Mouse (Mus musculus) cerebellum, postnatal 4 days (tissue): ENCODE results near the gene Ptgfrn.

Source experiments
- DNase-seq, 2 experiments: peaks; one replicate each; pipeline ENCODE4 v3.0.0; 2022; ENCODE audit warnings: low spot score in 2 of 2, mixed read lengths in 1 of 2

Gene Ptgfrn

DNA sequence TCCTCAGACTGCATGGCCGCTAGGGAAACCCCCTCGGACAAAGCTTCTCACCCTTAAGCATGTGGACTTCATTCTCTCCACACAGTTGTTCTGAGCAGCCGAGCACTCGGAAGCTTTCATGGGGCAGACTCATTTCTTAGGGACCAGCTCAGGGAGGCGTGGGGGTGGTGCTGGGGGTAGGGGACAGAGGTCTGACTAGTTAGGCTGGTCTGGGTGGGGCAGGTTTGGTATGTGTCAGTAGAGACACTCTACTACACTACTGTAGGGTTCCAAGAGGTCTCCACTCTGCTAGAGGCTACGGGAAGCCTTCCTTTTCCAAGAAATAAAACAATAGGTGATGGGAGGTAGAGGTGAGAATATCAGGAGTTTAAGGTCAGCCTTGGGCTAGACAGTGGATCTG, 65.4 kb downstream of the Ptgfrn start:
- no peak for DNase-seq

DNA sequence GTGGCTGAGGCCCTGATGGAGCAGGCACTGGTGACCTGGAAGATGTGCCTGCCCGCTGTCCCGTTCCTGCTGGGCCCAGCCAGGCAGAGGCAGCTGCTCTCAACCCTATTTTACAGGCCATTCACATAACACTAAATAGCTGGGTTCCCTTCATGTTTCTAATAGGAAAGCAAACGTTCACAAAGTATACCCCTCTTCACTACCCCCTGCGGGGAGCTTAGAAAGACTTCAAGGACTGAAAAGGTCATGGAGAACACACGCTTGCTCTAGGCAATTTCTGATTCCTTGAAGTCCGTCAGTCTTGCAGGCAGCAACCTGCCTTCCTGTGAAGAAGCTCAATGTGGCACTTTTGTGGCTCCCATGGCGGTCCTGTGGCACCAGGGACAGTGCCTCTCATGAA, 68.1 kb downstream of the Ptgfrn start:
- no peak for DNase-seq

DNA sequence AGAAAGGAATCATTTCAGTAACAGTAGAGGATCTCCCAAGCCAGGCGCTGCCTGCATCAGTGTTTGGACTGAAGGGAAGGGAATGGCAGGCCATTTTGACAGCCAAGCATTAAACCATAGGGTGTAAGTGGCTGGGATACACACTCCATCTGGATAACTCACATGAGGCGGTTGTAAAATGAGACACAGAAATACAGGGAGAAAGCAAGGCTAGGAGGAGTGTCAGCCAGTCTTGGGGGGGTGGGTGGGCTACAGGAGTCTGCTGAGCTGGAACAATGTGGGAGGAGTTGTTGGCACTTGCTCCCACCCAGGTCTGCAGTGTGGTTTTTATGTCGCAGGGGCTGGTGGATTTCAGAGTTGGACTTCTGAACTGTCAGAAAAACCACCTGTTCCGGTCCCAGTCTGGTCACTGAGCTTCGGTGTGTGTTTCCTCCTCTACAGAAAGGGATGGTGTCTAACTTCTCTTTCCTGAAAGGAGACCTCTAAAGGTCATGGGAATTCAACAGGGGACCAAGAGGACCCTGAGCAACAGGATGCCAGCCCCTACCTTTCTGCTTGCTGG, 72.0 kb downstream of the Ptgfrn start:
- DNase-seq: no peak

DNA sequence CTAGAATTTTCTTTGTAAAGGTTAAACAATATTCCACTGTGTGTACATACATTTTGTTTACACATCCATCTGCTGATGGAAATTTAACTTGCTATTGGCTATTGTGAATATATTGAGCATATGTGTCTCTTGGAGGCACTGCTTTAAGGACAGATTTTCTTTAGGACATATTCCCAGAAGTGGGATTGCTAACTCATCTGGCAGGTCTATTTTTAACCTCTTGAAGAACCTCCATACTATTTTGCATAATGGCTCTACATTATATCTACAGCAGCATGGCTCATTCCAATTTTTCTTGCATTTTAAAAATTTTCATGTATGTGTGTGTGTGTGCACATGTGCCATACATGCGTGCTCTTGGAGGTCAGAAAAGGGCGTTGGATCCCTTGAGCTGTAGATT, 74.1 kb downstream of the Ptgfrn start:
- no peak for DNase-seq

DNA sequence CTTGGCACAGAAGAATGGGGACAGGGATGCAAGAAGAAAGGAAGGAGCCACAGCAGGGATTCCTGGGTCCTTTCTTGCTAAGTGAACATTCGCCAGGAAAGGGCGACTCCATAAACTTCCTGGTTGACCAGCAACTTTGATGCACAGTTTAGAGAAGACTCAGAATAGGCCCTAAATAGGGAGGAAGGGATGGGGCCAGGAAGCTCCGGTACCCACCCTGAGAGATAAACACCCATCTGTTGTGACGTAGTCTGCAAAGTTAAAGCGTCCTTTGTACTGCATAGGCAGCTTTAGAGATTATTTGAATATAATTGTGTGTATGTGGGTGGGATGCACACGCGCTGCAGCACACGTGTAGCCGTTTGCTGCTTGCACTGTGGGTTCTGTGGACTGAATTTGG, 75.6 kb downstream of the Ptgfrn start:
- no peak for DNase-seq

DNA sequence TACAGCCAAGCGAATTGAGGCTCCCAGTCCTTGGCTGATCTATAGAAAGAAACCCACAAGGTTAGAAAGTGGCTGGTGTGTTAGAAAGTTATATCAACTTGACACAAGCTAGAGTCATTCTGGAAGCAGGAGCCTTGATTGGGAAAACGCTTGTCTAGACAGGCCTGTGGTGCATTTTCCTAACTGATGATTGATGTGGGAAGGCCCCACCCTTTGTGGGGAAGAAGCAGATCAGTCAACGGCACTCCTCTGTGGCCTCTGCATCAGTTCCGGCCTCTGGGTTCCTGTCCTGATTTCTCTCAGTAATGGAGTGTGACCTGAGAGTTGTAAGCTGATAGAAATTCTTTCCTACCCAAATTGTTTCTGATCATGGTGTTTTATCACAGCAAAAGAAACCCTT, 76.4 kb downstream of the Ptgfrn start:
- no peak for DNase-seq

DNA sequence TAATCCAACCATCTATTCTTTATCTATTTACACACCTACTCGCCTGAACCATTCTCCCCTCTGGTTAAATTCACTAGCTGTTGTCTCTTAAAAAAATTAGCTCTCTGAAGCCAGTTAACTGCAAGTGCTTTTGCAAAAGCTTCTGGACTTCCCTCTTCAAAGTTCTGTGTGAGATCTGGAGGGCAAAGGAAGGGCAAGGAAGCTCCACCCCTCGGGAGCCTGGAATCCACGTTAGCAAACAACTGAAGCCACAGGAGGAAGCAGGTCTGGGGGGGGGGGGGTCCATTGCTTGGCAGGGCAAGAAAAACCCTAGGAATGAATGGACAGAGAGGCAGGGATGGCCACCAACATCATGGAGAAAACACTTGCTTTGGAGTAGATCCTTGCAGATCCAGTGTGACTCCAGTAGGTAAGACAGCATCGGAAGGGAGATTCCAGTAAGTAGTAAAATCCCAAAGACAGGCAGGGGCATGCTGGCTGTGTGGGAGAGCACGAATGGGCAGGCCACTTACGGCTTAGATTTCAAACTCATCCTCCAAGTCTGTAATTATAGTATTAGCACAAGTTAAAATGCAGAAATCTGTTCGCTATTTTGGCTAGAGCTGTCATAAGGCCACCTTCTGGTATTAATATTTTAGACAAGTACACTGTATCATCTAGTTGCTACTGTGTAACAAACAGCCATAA, 78.5 kb downstream of the Ptgfrn start:
- no peak for DNase-seq

DNA sequence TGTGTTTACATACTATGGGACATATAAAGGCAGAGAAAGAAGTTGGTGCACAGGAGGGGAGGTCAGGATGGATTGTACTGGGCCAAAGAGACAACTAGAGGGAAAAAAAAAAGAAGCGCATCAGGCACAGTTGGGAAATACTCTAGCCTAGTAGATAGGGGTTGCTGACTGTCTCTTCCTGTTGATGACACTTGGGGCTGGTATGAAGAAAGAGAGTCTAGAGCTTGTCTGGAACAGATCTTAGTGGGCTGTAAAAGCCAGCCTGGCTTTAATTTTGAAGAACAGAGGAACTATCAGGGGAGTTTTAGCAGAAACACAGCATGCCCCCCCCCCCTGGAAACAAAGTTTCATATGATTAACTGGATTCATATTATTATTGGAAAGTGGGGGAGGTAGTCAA, 79.4 kb downstream of the Ptgfrn start:
- no peak for DNase-seq

DNA sequence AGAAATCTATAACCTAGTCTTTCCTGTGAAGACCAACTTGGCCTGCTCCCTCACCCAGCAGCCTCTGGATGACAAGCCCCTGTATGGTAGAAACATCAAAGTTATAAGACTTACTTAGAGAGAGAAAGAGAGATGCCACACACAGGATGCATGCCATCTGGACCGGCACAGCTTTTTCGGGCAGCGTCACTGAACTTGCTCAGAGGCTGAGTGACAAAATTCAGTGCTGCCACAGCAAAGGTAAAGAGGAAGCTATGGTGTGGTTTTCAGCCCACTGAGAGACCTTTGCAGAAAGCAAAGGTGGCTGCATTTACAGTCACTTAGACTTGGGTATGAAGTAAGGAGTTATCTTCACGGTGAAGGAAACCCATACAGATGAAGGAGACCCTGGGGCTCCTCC, 80.7 kb downstream of the Ptgfrn start, which contains the start of gene Cd101:
Cd101 (minus strand) TSS at position 218 of the 400 bp plus-strand sequence.
- no peak for DNase-seq

DNA sequence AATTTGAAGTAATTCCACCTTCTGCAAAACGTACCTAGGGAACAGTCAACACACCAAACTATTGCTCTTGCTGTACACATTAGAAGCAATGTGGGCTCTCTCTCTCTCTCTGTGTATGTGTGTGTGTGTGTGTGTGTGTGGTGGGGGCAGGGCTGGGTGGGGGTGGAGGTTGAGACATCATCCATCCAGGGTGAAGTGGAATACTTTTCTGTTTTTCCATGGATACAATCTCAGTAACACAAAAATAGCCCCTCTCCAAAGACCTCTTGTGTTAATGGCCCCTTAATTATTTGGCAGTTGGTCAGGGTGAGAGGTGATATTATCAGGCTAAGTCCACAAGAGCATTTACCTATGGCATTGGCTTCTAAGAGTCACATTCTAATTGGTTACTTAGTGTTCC, 83.3 kb downstream of the Ptgfrn start:
- DNase-seq: no peak

DNA sequence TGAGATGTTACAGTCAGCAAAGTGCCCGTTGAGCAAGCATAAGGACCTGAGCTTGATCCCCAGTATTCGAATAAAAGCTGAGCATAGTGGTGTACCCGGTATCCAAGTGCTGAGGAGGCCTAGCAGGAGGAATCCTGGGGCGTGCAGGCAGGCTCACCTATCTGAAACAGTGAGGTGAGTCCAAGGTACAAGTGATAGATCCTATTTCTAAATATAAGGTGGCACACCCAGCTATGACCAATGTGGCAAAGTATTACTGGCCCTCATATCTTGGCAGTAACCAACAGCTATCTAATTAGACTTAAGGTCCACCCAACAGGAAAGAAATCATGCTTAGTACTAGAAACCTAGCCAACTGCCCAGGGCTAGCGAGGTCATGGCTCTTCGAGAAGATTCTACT, 87.1 kb downstream of the Ptgfrn start:
- no peak for DNase-seq

DNA sequence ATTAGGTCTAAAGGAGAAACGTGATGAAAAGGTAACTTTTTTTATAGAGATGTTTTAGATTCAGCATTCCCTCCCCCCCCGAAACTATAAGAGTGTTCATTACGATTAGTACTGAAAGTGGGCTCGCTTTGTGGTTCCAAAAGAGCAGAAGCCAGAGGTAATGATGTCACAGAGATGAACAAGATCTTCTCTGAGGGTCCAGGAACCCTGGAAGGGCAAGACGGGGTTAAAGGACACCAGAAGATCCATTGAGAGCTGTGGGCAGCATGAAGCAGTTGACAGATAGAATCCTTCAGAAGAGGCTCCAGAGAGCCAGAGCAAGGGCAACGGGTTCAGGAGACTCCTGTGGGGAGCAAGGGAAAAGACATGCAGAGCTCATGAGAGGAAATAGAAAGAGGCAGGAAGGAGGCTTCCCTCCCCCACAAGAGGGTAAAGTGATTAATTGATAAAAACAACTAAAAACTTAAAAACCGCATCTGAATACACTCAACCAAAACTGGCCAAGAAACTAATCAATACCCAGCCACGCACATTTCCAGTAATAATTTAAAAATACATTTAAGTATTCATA, 88.5 kb downstream of the Ptgfrn start:
- no peak for DNase-seq

DNA sequence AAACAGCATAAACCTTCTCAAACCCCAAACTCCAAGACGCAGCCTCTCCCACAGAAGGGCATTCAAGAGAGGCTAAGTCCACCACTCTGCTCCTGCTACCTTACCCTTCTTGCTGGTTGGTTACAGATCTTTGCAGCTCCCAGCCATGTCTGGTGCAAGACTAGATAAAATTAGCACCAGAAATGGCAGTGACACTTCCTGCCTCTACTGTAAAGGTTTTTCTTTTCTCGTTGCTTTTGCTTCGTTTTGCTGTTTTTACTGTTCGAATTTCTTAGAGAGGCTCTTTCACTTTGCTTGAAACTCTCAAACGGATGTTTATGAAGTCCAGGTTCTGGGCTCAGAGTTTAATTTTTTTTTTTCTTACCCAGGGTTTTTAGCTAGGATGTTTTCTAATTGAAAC, 89.0 kb downstream of the Ptgfrn start:
- DNase-seq: no peak

DNA sequence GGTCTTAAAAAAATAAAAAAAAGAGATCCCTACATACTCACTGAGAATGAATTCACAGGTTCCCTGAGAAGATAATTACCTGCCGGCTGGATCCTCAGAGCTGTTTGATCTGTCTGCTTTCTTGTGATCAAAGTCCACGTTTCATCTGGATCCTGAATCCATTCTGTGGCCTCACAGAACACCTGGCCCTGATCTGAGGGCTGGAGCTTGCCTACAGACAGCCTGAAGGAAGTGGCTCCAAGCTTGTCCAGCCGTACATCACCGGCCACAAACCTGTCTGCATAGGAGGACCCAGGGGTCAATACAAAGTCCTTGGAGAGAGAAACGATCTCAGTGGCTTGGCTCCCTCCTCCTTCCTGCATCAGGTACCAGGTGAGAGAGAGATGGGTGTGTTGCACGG, 91.6 kb downstream of the Ptgfrn start:
- DNase-seq: no peak

DNA sequence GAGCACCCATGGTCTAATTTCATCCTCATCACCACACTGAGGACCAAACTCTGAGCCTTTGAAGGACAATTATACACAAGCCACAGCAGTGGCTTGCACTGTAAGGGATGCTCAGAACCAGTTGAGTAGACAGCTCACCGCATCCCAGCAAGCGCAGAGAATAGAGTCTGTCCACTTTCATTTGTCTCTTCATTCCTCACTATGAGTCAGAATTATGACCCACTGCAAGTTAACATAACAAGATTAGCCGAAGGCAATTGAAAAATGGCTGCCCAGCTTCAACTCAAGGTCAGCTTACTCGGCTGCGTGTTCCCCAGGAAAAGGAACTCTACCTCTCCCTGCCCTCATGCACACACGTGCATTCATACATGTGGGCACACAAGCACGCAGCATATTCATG, 94.0 kb downstream of the Ptgfrn start:
- DNase-seq: no peak

DNA sequence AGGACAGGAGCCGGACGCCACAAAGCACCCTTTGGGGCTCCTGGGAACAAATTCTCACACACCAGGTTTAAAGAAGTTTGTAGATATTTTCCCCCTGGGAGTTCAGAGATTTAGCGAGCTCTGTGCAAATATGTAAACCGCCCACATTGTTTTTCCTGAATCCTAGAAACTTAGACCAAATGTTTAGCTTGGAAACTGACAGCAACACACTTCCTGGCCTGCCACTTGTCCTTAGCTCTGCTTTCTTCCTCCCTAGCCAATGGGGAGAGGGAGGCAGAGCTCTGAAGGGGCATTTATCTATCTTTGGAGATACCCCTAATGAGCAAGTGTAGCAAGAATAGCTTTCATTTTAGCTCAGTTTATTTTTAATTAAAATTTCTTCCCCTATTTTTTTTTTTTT, 94.8 kb downstream of the Ptgfrn start:
- no peak for DNase-seq

DNA sequence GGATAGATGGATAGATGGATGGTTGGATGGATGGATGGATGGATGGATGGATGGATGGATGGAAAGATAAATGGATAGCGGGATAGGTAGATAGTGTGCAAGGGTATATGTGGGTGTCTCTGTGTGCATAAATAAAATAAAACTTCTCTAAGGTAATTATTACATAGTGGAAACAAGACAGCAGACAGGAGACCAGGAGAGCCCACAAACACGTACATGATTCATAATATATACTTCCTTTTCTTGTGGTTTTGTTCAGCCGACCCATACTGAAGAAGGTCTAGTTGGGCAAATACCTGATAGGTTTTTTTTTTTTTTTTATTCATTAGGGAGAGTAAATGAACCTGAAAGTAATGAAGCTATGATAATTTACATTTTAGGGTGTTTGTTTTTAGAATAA, 96.5 kb downstream of the Ptgfrn start:
- DNase-seq: no peak

DNA sequence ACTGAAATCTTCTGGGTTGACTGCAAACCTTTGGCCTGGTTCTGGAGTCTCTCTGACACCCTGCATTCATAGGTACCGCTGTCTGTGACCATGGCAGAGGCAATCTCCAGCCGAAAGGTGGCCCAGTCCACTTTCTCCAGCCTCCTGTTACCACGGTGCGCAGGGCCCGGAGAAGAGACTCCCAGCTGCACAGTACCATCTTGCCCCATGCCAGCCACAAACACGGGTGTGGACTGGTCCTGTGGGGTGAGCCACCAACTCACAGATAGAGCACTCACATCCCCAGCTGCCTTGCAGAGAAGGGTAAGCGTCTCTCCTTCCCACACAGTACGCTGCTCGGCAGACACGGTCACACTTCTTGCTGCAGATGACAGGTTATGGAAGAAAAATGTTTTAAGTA, 97.1 kb downstream of the Ptgfrn start:
- DNase-seq: no peak

DNA sequence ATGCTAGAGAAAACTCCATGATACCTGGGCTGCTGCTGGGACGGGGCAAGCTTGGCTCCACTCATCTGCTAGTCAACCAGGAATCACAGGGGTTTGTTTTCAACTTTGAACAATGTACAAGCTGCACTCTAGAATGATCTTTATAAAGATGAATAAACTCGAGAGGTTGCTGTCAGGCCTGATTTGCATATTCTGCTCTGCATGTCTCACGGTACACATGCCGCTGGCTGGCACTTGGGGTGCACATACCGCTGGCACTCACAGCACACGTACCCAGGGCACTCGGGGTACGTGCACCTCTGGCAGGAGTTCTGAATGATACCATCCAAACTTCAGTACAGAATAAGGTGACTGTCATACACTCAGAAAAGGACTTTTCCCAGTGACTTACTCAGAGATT, 97.5 kb downstream of the Ptgfrn start:
- no peak for DNase-seq

DNA sequence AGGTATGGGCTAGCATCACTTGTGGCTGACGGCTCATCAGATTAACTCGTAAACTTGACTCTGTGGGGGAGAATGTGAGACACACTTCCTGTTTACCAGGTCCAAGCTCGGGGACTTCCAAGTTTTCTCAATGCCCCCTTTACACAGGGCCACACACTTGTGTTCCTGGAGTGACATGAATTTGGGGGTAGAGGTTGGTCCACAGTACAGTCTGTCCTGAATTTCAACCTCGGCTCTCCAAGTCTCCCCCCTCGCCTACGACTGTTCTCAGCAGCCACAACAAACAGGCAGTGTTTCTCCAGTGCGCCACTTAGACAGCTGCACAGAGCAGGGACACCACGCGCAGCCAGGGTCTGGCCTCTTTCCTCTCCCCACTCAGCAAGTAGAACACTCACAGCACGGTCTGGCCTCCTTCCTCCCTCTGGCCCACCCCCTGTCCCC, 97.9 kb downstream of the Ptgfrn start:
- no peak for DNase-seq

DNA sequence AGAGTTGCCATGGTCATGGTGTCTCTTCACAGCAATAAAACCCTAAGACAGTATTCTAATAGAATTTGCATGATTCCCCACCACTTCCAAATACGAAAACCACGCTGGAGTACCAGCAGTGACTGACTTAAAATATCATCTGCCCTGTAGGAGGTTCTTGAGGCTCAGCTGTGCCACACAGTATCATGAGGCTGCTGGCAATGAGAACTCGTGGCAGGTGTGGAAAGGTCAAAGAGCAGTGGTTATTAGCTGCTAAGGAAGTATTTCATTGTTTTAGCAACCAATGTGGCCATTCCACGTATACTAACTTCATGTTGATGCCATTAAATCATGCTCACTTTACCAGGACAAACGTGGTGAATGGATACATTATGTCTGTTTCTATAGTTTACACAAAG, 98.9 kb downstream of the Ptgfrn start:
- DNase-seq: no peak

DNA sequence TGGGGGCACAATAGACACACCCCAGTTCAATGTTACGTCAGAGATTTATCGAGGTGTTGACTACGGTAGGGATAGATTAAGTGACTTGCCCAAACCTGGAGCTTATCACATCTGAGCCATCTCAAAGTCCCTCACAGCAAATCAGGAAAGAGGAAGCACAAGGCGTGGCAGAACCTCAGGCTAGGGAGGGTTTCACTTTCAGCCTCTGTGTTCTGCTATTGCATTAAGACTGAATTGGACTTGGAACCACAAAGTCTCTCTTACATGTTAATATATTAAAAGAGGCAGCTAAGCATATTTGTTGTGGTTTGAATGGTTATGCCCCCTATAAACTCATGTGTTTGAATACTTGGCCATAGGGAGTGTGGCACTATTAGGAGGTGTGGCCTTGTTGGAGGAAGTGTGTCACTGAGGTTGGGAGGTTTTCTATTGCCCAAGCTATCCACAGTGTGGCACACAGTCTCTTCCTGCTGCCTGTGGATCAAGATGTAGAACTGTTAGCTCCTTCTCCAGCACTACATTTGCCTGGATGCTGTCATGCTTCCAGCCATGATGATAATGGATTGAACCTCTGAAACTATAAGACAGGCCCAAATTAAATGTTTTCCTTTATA, 99.4 kb downstream of the Ptgfrn start:
- DNase-seq: no peak

DNA sequence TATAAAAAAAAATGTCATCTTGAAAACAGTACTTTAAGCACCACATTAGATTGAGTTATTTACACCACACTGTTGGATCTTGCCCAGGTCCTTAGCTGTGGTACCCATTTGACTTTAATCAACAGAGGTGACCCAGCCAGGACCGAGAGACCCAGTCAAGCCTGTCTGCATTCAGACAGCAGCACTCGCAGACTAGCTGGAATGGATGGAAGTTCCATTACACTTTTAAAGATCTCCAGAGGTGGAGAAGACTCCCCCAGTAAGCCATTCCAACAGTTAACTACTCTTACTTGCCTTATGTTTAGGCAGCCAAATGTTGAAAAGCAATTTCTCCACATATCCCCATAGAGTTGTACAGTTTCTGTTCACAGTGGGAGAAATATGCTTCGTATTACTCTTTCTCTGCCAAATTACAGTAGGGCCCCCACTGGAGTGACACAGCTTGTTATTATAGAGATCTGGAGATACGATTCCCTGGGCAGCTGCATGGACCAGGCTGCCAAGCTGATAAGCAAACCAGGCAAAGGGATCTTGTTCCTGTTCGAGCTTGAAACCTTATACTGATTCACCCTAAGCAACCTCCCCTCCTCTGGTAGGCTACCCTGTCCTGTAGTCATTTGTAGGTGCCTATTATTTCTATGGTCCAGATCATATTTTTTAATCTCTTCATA, 102.8 kb downstream of the Ptgfrn start:
- no peak for DNase-seq
